Mouse (Mus musculus): ENCODE data around the gene Garnl3.

Gene Garnl3

DNA sequence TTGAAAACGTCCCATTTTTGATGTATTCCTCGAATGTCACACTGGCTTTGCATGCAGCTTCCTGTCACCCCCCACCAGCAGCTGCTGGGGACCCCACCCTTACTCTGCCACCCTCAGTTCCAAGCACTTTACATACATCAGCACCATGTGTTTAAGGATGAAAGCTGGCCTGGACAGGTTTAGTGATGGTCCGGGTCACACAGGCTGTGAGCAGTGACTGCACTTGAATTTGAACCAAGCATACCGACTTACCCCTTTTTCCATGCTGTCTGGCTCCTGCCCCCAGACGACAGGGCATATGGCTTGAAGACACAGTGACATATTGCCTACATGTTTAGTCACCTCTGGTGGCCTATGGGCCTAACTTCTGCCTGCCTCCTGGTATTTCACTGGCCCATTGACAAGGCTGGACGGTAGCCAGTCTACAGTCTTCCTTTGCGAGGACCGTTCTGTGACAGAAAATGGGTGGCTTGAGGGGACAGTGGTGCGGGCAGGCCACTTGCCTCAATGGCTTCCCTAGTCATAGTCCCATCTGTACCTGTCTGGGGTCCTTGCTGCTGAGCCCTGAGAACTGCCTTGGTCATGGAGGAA, 163.3 kb downstream of the Garnl3 start:
- no peak for DNase-seq (ENCODE audit: low spot score)

DNA sequence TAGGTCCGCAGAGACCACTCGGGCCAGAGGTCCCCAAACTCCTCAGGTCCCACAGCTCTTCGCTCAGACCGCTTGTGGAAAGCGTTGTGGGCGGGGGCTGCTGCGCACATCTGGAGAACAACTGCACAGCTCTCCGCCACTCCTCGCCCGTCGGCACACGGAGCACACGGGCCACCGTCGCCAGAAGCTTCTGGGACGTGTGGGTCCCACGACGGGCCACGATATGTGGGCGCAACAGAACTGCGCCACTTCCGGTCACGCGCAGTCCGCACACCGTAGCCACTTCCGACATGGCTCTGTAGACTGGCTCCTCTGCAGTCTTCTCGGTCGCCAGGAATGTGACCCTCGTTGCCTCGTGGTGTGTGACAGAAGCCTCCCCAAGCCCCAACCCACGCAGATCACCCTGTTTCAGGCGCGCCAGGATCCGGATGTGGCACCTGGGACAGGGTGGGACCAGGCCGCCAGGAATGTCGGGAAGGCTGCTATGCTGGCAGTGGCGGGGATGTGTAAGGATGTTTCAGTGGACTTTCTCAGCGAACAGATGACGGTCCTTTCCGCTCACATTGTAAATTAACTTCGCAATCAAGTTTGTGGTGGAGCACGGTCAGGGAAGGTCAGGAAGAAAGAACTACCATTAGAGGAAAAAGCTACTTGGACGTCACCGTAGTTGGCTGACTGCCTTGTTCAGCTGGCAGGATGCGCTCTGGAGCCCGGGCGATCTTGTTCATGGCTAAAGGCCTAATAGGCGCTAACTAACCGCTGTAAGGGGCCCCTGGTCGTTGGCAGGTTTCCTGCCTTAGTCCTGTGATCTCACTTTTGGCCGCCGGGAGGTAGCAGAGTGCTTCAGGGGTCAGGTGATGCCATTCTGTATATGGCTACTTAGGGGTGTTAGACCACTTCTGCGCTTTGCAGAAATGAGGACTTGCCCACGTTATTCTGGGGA, 164.5 kb downstream of the Garnl3 start:
- peak; percentile 87 for DNase-seq (ENCODE audit: low spot score)

GRCm38 (mm10) chr2:32966184-32966688, 165.2 kb downstream of the Garnl3 start:
- no peak for DNase-seq (ENCODE audit: low spot score)

GRCm38 (mm10) chr2:32965511-32966183, 165.8 kb downstream of the Garnl3 start:
- no peak for DNase-seq (ENCODE audit: low spot score)

GRCm38 (mm10) chr2:32964659-32965457, 166.6 kb downstream of the Garnl3 start:
- no peak for DNase-seq (ENCODE audit: low spot score)

DNA sequence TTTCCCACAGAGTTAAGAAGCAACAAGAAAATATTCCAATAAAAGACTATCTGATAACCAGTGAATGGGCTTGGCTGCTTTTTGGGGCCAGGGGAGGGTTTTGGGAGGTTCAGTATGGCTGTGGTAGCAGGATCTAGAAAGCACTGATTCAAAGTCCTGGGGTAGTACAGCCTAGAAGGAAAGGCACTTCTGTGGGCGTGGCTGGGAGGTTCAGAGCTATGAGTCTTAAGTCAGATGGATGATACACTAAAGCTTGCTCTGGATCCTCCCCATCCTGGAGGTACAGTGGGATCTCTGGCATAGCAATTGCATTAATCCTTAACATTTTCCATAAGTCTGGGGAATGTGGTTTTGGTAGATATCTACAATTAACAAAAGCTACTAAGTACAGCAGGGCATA, 167.5 kb downstream of the Garnl3 start:
- DNase-seq (ENCODE audit: low spot score), result no peak

- no peak for DNase-seq (ENCODE audit: low spot score)
These were observed 167.9 kb downstream of the Garnl3 start for GRCm38 (mm10) chr2:32963544-32963943.

GRCm38 (mm10) chr2:32962875-32963220, 168.6 kb downstream of the Garnl3 start:
- no peak for DNase-seq (ENCODE audit: low spot score)

- no peak for DNase-seq (ENCODE audit: low spot score)
These were observed 169.2 kb downstream of the Garnl3 start for GRCm38 (mm10) chr2:32962062-32962874.

GRCm38 (mm10) chr2:32961192-32961995, 170.1 kb downstream of the Garnl3 start, which contains the start of the genes Rpl12 and Lrsam1:
TSS of gene Rpl12 (plus strand) at chr2:32961559.
TSS of gene Lrsam1 (minus strand) at chr2:32961614.
- DNase-seq (ENCODE audit: low spot score), result peak; percentile 95

DNA sequence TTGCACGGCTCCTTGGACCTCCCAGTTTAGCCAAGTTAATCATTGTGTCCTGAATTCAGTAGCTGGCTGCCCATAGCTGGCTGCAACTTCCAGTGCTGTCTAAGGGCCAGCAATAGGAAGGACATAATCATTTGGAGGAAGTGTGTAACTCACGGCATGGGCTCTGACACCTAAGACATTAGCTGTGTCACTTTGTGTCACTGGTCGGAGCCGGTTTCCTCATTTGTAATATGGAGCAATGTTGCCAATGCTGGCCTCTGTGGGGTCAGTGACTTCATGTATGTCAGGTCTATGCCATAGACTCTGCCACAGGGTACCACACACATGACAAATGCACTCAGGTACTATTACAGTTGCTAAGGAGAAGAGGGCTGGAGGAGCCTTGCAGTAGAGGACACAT, 171.2 kb downstream of the Garnl3 start:
- no peak for DNase-seq (ENCODE audit: low spot score)

DNA sequence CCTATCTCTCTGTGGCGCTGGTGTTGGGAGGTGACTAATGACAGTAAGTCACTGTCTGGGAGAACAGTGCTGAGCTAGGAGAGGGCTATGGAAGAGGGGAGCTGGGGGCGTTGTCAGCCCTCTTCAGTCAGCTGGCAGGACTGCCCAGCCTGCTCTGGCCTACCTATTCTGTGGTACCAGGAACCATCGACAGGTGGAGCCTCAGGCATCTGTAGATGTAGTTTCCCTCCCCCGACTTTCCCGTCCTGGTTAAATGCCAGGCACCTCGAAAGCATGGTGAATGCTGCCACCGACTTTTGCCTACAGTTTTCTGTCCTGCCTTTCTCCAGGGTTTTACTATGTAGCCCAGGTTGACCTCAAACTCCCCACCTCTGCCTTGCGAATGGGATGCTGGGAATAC, 174.1 kb downstream of the Garnl3 start:
- no peak for DNase-seq (ENCODE audit: low spot score)

GRCm38 (mm10) chr2:32954581-32954980, 176.9 kb downstream of the Garnl3 start:
- no peak for DNase-seq (ENCODE audit: low spot score)

- no peak for DNase-seq (ENCODE audit: low spot score)
These were observed 184.0 kb downstream of the Garnl3 start for GRCm38 (mm10) chr2:32947454-32947853.

DNA sequence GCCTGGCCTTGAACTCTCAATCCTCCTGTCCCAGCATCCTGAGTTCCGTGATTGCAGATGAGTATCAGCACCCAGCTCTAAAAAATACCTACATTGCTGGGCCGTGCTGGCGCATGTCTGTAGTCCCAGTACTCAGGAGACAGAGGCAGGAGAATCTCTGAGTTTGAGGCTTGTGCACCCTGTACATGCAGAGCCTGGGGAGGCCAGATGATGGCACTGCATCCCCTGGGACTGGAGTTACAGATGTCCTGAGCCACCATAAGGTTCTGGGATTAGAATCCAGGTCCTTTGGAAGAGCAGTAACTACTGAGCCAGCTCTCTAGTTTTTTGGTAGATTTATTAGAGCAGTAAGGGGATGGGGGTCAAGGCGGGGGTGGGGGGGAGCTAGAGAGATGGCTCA, 191.0 kb downstream of the Garnl3 start:
- no peak for DNase-seq (ENCODE audit: low spot score)

DNA sequence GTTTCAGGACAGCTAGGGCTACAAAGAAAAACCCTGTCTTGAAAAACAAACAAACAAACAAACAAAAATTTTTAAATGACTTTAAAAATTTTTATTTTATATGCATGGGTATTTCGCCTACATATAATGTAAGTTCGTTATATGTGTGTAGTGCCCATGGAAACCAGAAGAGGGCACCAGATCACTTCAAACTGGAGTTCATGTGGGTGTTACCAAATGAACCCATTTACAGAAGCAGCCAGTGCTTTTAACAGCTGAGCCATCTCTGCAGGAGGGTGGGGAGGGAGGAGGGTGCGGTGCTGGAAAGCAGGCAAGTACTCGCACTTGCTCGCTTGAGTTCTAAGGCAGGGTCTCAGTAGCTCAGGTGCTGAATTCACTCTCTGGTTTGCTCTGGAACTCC, 192.0 kb downstream of the Garnl3 start:
- DNase-seq (ENCODE audit: low spot score), result peak; percentile 69

- DNase-seq (ENCODE audit: low spot score), result no peak
These were observed 192.7 kb downstream of the Garnl3 start for GRCm38 (mm10) chr2:32938741-32939140.
